ENCODE assay signal across 1 mouse cellular context in genomic region chr4:9748110-9748509, GRCm38 (mm10).
A peak's percentile ranks its signal among the peaks of the same experiment; 100 is the strongest.
TF ChIP-seq lines count a peak whose summit lies in the region.

No protein-coding gene starts in this region.

TF ChIP-seq in MEL, 35 proteins besides CTCF, POLR2A, EP300 and RAD21 (continued from another document):
- TF ChIP-seq USF1 (IDR thresholded peaks at IDR 0.05; ENCODE audit: low read depth, low read length), result peak; percentile 77
- peak; percentile 43; the same call in 1 of the 2 replicates for TF ChIP-seq MAFK (IDR thresholded peaks at IDR 0.05; ENCODE audit: borderline replicate concordance, low read depth, low read length)
- peak; percentile 87 for TF ChIP-seq RCOR1 (IDR thresholded peaks at IDR 0.05; ENCODE audit: low read depth, low read length)
- TF ChIP-seq TCF12 (IDR thresholded peaks at IDR 0.05; ENCODE audit: low read depth, low read length), result peak; percentile 94
- TF ChIP-seq BHLHE40 (IDR thresholded peaks at IDR 0.05; ENCODE audit: borderline replicate concordance, low read depth, low read length), result peak; percentile 77; the same call in 1 of the 2 replicates
- 0 out of 2 replicates have a peak, but pooled peaks have one; percentile 10 for TF ChIP-seq ZC3H11A (IDR thresholded peaks at IDR 0.05; ENCODE audit: low read depth, low read length)
- TF ChIP-seq MYC (IDR thresholded peaks at IDR 0.05; ENCODE audit: low read depth, low read length), result 0 out of 2 replicates have a peak, but pooled peaks have one; percentile 36
- no peak for TF ChIP-seq HCFC1 (IDR thresholded peaks at IDR 0.05; ENCODE audit: low read depth, low read length)
- peak; percentile 22; the same call in 1 of the 2 replicates for TF ChIP-seq TAL1 (IDR thresholded peaks at IDR 0.05; ENCODE audit: low read length)
- TF ChIP-seq E2F4 (IDR thresholded peaks at IDR 0.05; ENCODE audit: borderline replicate concordance, low read depth, low read length), result no peak
- no peak for TF ChIP-seq ZKSCAN1 (IDR thresholded peaks at IDR 0.05; ENCODE audit: low read depth, low read length)
- peak; percentile 91 for TF ChIP-seq MAZ (IDR thresholded peaks at IDR 0.05; ENCODE audit: low read depth, low read length)
- TF ChIP-seq POLR2AphosphoS2 (IDR thresholded peaks at IDR 0.05; ENCODE audit: low read length), result no peak
- TF ChIP-seq JUND (IDR thresholded peaks at IDR 0.05; ENCODE audit: low read depth, low read length), result peak; percentile 87
- TF ChIP-seq TBP (IDR thresholded peaks at IDR 0.05; ENCODE audit: low read depth, low read length), result 0 out of 2 replicates have a peak, but pooled peaks have one; percentile 22
- no peak for TF ChIP-seq POLR2AphosphoS5 (IDR thresholded peaks at IDR 0.05; ENCODE audit: borderline replicate concordance, low read depth, low read length)
- peak; percentile 93 for TF ChIP-seq ETS1 (IDR thresholded peaks at IDR 0.05; ENCODE audit: low read depth, low read length)
- TF ChIP-seq USF2 (IDR thresholded peaks at IDR 0.05; ENCODE audit: borderline replicate concordance in 1 of 2, insufficient read depth in 1 of 2, low read depth in 1 of 2, low read length in 2 of 2), result no peak
- TF ChIP-seq GABPA (IDR thresholded peaks at IDR 0.05; ENCODE audit: low read depth, low read length), result no peak
